Mouse (Mus musculus) intestine, postnatal 0 days (tissue): Measurements from ENCODE around the gene Tex12. TPM values are rescaled to one million over a fixed set of nuclear protein-coding genes. Genes with fewer than 3 reads are reported as not detected.

Source experiments
- ATAC-seq: fragments of 200-750 bp; cut with Nextera tagmentation; 2 replicates; pipeline ENCODE4 v1.8.0; 2017; ENCODE audit warnings: mild to moderate bottlenecking, moderate TSS enrichment, moderate library complexity
- H3K27ac ChIP-seq: fragments of 300-500 bp; sonication (generic); 2 replicates; pipeline ENCODE4 v1.5.1; 2014; ENCODE audit warnings: mild to moderate bottlenecking, low read depth, low read length, moderate library complexity
- H3K27me3 ChIP-seq: fragments of 300-500 bp; sonication (generic); replicated peaks from 2 replicates; pipeline ENCODE4 v1.6.1; 2014; ENCODE audit warnings: low read length, mixed read lengths; ENCODE audit not compliant: control insufficient read depth, insufficient read depth
- H3K36me3 ChIP-seq: fragments of 300-500 bp; sonication (generic); 2 replicates; pipeline ENCODE4 v1.6.1; 2014; ENCODE audit warnings: mild to moderate bottlenecking, moderate library complexity; ENCODE audit not compliant: control insufficient read depth, insufficient read depth
- H3K4me1 ChIP-seq: fragments of 300-500 bp; sonication (generic); replicated peaks from 2 replicates; pipeline ENCODE4 v1.6.1; 2014; ENCODE audit warnings: antibody characterized with exemption, low read length, mixed read lengths; ENCODE audit not compliant: control insufficient read depth, insufficient read depth
- H3K4me2 ChIP-seq: fragments of 300-500 bp; sonication (generic); replicated peaks from 2 replicates; pipeline ENCODE4 v1.6.1; 2014; ENCODE audit warnings: low read depth, mild to moderate bottlenecking, moderate library complexity
- H3K4me3 ChIP-seq: fragments of 300-500 bp; sonication (generic); 2 replicates; pipeline ENCODE4 v1.5.1; 2014; ENCODE audit warnings: low read depth, low read length
- H3K9ac ChIP-seq: fragments of 300-500 bp; sonication (generic); 2 replicates; pipeline ENCODE4 v1.6.1; 2014; ENCODE audit warnings: mild to moderate bottlenecking, low read depth, low read length
- H3K9me3 ChIP-seq: fragments of 300-500 bp; sonication (generic); 2 replicates; pipeline ENCODE4 v1.6.1; 2016; ENCODE audit warnings: mixed run types; ENCODE audit not compliant: control insufficient read depth
- CTCF ChIP-seq: sonication (generic); IDR thresholded peaks from 2 replicates; pipeline ENCODE4 v1.5.1; 2016; ENCODE audit warnings: low read depth, mild to moderate bottlenecking, control low read depth, antibody characterized with exemption, moderate library complexity
- whole genome bisulfite sequencing: fragments of 180-500 bp; shearing (Covaris S2); extraction: QIAGEN DNeasy Blood & Tissue Kit; methylation state at CpG from one replicate; pipeline ENCODE4 v1.1.7; 2014; 5-methylcytosine and 5-hydroxymethylcytosine counted together
- polyA plus RNA-seq: library from polyadenylated mRNA; unstranded; fragments of >200 nt; fragmentation: Nextera tagmentation; extraction: Ambion mirVana; gene quantifications from 2 replicates; pipeline ENCODE4 v1.2.1, GENCODE M21; 2015

Tex12 gene
- polyA plus RNA-seq, 1 experiment from 2014 or later = 0.43 TPM

- 28% methylated on average over 7 of the region's 7 CpGs for WGBS
- no peak for TF ChIP-seq CTCF
- ATAC-seq = peak; percentile 3; the same call in 1 of the 2 replicates
- H3K9me3 ChIP-seq = no peaks in the 10 kb centered on the region
- peak overlapping the region; percentile 67 for H3K4me2 ChIP-seq
- H3K27ac ChIP-seq = no peak overlapping the region
- H3K4me1 ChIP-seq = 0 out of 2 replicates have a peak, but pooled peaks cover 5% of the 10 kb centered on the region
- no peaks in the 10 kb centered on the region for H3K36me3 ChIP-seq
- H3K4me3 ChIP-seq = peak overlapping the region; percentile 62
- H3K9ac ChIP-seq = peak overlapping the region; percentile 59
- no peaks in the 10 kb centered on the region for H3K27me3 ChIP-seq
These were observed 33.3 kb downstream of the Tex12 start for GRCm38 (mm10) chr9:50527860-50528259.

GRCm38 (mm10) chr9:50525585-50525984 is 35.5 kb downstream of the Tex12 start:
- no peak overlapping the region for H3K4me3 ChIP-seq
- no peak overlapping the region for H3K9ac ChIP-seq
- no peaks in the 10 kb centered on the region for H3K9me3 ChIP-seq
- no peaks in the 10 kb centered on the region for H3K27me3 ChIP-seq
- no peak overlapping the region for H3K4me2 ChIP-seq
- ATAC-seq = no peak
- 0 out of 2 replicates have a peak, but pooled peaks cover 5% of the 10 kb centered on the region for H3K4me1 ChIP-seq
- peaks cover 9% of the 10 kb centered on the region; the same call in 1 of the 2 replicates for H3K36me3 ChIP-seq
- 65% methylated on average over 5 of the region's 5 CpGs for WGBS
- TF ChIP-seq CTCF = no peak
- no peak overlapping the region for H3K27ac ChIP-seq

- no peaks in the 10 kb centered on the region for H3K9me3 ChIP-seq
- no peak overlapping the region for H3K4me3 ChIP-seq
- ATAC-seq = no peak
- H3K36me3 ChIP-seq = peaks cover 10% of the 10 kb centered on the region; the same call in 1 of the 2 replicates
- H3K9ac ChIP-seq = no peak overlapping the region
- H3K4me2 ChIP-seq = no peak overlapping the region
- WGBS = 90% methylated on average over 5 of the region's 5 CpGs
- no peaks in the 10 kb centered on the region for H3K27me3 ChIP-seq
- no peak overlapping the region for H3K27ac ChIP-seq
- TF ChIP-seq CTCF = no peak
- H3K4me1 ChIP-seq = 0 out of 2 replicates have a peak, but pooled peaks cover 5% of the 10 kb centered on the region
These were observed 36.2 kb downstream of the Tex12 start for GRCm38 (mm10) chr9:50524936-50525335.

- no peak for ATAC-seq
- TF ChIP-seq CTCF = no peak
- H3K4me3 ChIP-seq = no peak overlapping the region
- 0 out of 2 replicates have a peak, but pooled peaks cover under 1% of the 10 kb centered on the region for H3K4me1 ChIP-seq
- 82% methylated on average over 5 of the region's 5 CpGs for WGBS
- H3K27me3 ChIP-seq = no peaks in the 10 kb centered on the region
- no peaks in the 10 kb centered on the region for H3K9me3 ChIP-seq
- no peak overlapping the region for H3K4me2 ChIP-seq
- H3K36me3 ChIP-seq = peaks cover 10% of the 10 kb centered on the region; the same call in 1 of the 2 replicates
- H3K9ac ChIP-seq = no peak overlapping the region
- no peak overlapping the region for H3K27ac ChIP-seq
These were observed 38.6 kb downstream of the Tex12 start for GRCm38 (mm10) chr9:50522574-50522973.

GRCm38 (mm10) chr9:50521562-50521961 is 39.6 kb downstream of the Tex12 start:
- no peak overlapping the region for H3K27ac ChIP-seq
- H3K9me3 ChIP-seq = no peaks in the 10 kb centered on the region
- no peak overlapping the region for H3K4me2 ChIP-seq
- H3K9ac ChIP-seq = no peak overlapping the region
- H3K4me1 ChIP-seq = no peaks in the 10 kb centered on the region
- H3K4me3 ChIP-seq = no peak overlapping the region
- no peaks in the 10 kb centered on the region for H3K27me3 ChIP-seq
- H3K36me3 ChIP-seq = peaks cover 10% of the 10 kb centered on the region; the same call in 1 of the 2 replicates
- ATAC-seq = no peak
- peak; percentile 50 for TF ChIP-seq CTCF
- WGBS = 52% methylated on average over 2 of the region's 2 CpGs

GRCm38 (mm10) chr9:50520748-50521147 is 40.4 kb downstream of the Tex12 start:
- ATAC-seq = no peak
- no peak for TF ChIP-seq CTCF
- Histone ChIP-seq H3K9ac (no peak overlapping the region), H3K4me1 (no peaks in the 10 kb centered on the region), H3K36me3 (peaks cover 10% of the 10 kb centered on the region; the same call in 1 of the 2 replicates), H3K4me3 (no peak overlapping the region), H3K9me3 (no peaks in the 10 kb centered on the region), H3K27ac (no peak overlapping the region), H3K27me3 (no peaks in the 10 kb centered on the region), H3K4me2 (no peak overlapping the region)
- WGBS = 91% methylated on average over 6 of the region's 6 CpGs
